Mouse (Mus musculus) neural tube, embryonic 15.5 days (tissue): ENCODE results near the gene Dst. TPM values are rescaled to one million over a fixed set of nuclear protein-coding genes. Genes with fewer than 3 reads are reported as not detected.
A peak's percentile ranks its signal among the peaks of the same experiment; 100 is the strongest.

ENCODE experiments used
- ATAC-seq: fragments of 200-750 bp; cut with Nextera tagmentation; 2 replicates; pipeline ENCODE4 v1.8.0; 2017; ENCODE audit warnings: mild to moderate bottlenecking, moderate TSS enrichment, moderate library complexity; ENCODE audit not compliant: low FRiP score
- H3K27ac ChIP-seq: fragments of 300-500 bp; sonication (generic); replicated peaks from 2 replicates; pipeline ENCODE4 v1.5.1; 2015; ENCODE audit warnings: mild to moderate bottlenecking, inconsistent platforms
- H3K27me3 ChIP-seq: fragments of 300-500 bp; sonication (generic); replicated peaks from 2 replicates; pipeline ENCODE4 v1.6.1; 2015; ENCODE audit warnings: inconsistent platforms
- H3K36me3 ChIP-seq: fragments of 300-500 bp; sonication (generic); 2 replicates; pipeline ENCODE4 v1.6.1; 2015; ENCODE audit warnings: inconsistent platforms
- H3K4me1 ChIP-seq: fragments of 300-500 bp; sonication (generic); 2 replicates; pipeline ENCODE4 v1.6.1; 2015; ENCODE audit warnings: inconsistent platforms
- H3K4me2 ChIP-seq: fragments of 300-500 bp; sonication (generic); 2 replicates; pipeline ENCODE4 v1.6.1; 2015; ENCODE audit warnings: inconsistent platforms, mild to moderate bottlenecking, moderate library complexity
- H3K4me3 ChIP-seq: fragments of 300-500 bp; sonication (generic); replicated peaks from 2 replicates; pipeline ENCODE4 v1.5.1; 2015; ENCODE audit warnings: mild to moderate bottlenecking, inconsistent platforms
- H3K9ac ChIP-seq: fragments of 300-500 bp; sonication (generic); replicated peaks from 2 replicates; pipeline ENCODE4 v1.6.1; 2015; ENCODE audit warnings: mild to moderate bottlenecking, inconsistent platforms
- H3K9me3 ChIP-seq: fragments of 300-500 bp; sonication (generic); replicated peaks from 2 replicates; pipeline ENCODE4 v1.6.1; 2016; ENCODE audit warnings: inconsistent platforms
- WGBS: fragments of 180-500 bp; shearing (Covaris S2); methylation state at CpG from one replicate; pipeline ENCODE4 v1.1.7; 2015; ENCODE audit warnings: mixed read lengths; 5-methylcytosine and 5-hydroxymethylcytosine counted together
- polyA plus RNA-seq: library from polyadenylated mRNA; unstranded; fragments of >200 nt; fragmentation: Nextera tagmentation; extraction: Ambion mirVana; gene quantifications from 2 replicates; pipeline ENCODE4 v1.2.1, GENCODE M21; 2015

Dst gene
- polyA plus RNA-seq, 1 experiment from 2014 or later, result 38.0 TPM

- H3K9ac ChIP-seq, result no peak overlapping the region
- H3K27ac ChIP-seq, result no peak overlapping the region
- H3K4me1 ChIP-seq, result peaks cover 14% of the 10 kb centered on the region
- no peak overlapping the region for H3K4me2 ChIP-seq
- no peak for ATAC-seq
- no peaks in the 10 kb centered on the region for H3K27me3 ChIP-seq
- H3K9me3 ChIP-seq, result no peaks in the 10 kb centered on the region
- no peak overlapping the region for H3K4me3 ChIP-seq
- WGBS, result 88% methylated on average over 7 of the region's 7 CpGs
- H3K36me3 ChIP-seq, result no peaks in the 10 kb centered on the region
Measured at GRCm38 (mm10) chr1:34070474-34070873, 162.4 kb downstream of the Dst start.

- Histone ChIP-seq H3K9ac (no peak overlapping the region), H3K4me1 (peaks cover 14% of the 10 kb centered on the region), H3K27ac (no peak overlapping the region), H3K27me3 (no peaks in the 10 kb centered on the region), H3K36me3 (no peaks in the 10 kb centered on the region), H3K4me2 (no peak overlapping the region), H3K9me3 (no peaks in the 10 kb centered on the region), H3K4me3 (no peak overlapping the region)
- ATAC-seq, result no peak
- WGBS, result 75% methylated on average over 6 of the region's 6 CpGs
Measured at GRCm38 (mm10) chr1:34070991-34071639, 163.1 kb downstream of the Dst start.

- H3K4me2 ChIP-seq, result no peak overlapping the region
- peaks cover 20% of the 10 kb centered on the region for H3K4me1 ChIP-seq
- H3K9ac ChIP-seq, result no peak overlapping the region
- H3K36me3 ChIP-seq, result no peaks in the 10 kb centered on the region
- 82% methylated on average over 7 of the region's 7 CpGs for whole genome bisulfite sequencing
- no peak overlapping the region for H3K4me3 ChIP-seq
- ATAC-seq, result no peak
- H3K27ac ChIP-seq, result no peak overlapping the region
- no peaks in the 10 kb centered on the region for H3K9me3 ChIP-seq
- no peaks in the 10 kb centered on the region for H3K27me3 ChIP-seq
Measured at GRCm38 (mm10) chr1:34072262-34072661, 164.2 kb downstream of the Dst start.

GRCm38 (mm10) chr1:34073436-34074169 lies 165.6 kb downstream of the Dst start:
- 42% methylated on average over 10 of the region's 10 CpGs for WGBS
- Histone ChIP-seq H3K4me3 (no peak overlapping the region), H3K4me2 (no peak overlapping the region), H3K4me1 (peaks cover 20% of the 10 kb centered on the region), H3K27me3 (no peaks in the 10 kb centered on the region), H3K9me3 (no peaks in the 10 kb centered on the region), H3K9ac (no peak overlapping the region), H3K36me3 (no peaks in the 10 kb centered on the region), H3K27ac (no peak overlapping the region)
- ATAC-seq, result no peak

GRCm38 (mm10) chr1:34074245-34075187 lies 166.5 kb downstream of the Dst start:
- Histone ChIP-seq H3K9ac (no peak overlapping the region), H3K4me1 (peaks cover 20% of the 10 kb centered on the region), H3K9me3 (no peaks in the 10 kb centered on the region), H3K27me3 (no peaks in the 10 kb centered on the region), H3K27ac (no peak overlapping the region), H3K4me3 (no peak overlapping the region), H3K36me3 (no peaks in the 10 kb centered on the region), H3K4me2 (no peak overlapping the region)
- no peak for ATAC-seq
- 26% methylated on average over 15 of the region's 15 CpGs for WGBS

- H3K27me3 ChIP-seq, result no peaks in the 10 kb centered on the region
- peak; percentile 53; the same call in 1 of the 2 replicates for ATAC-seq
- 12% methylated on average over 12 of the region's 12 CpGs for WGBS
- no peak overlapping the region for H3K4me3 ChIP-seq
- H3K36me3 ChIP-seq, result no peaks in the 10 kb centered on the region
- H3K4me2 ChIP-seq, result peak overlapping the region; percentile 12; the same call in 1 of the 2 replicates
- no peak overlapping the region for H3K27ac ChIP-seq
- H3K4me1 ChIP-seq, result peaks cover 20% of the 10 kb centered on the region
- H3K9me3 ChIP-seq, result no peaks in the 10 kb centered on the region
- H3K9ac ChIP-seq, result no peak overlapping the region
Measured at GRCm38 (mm10) chr1:34076701-34077421, 168.8 kb downstream of the Dst start.

- WGBS, result 16% methylated on average over 7 of the region's 7 CpGs
- ATAC-seq, result peak; percentile 46; the same call in 1 of the 2 replicates
- no peak overlapping the region for H3K9ac ChIP-seq
- no peak overlapping the region for H3K27ac ChIP-seq
- peaks cover 17% of the 10 kb centered on the region for H3K4me1 ChIP-seq
- H3K4me2 ChIP-seq, result peak overlapping the region; percentile 12; the same call in 1 of the 2 replicates
- H3K27me3 ChIP-seq, result no peaks in the 10 kb centered on the region
- no peaks in the 10 kb centered on the region for H3K36me3 ChIP-seq
- H3K9me3 ChIP-seq, result no peaks in the 10 kb centered on the region
- no peak overlapping the region for H3K4me3 ChIP-seq
Measured at GRCm38 (mm10) chr1:34077422-34077790, 169.4 kb downstream of the Dst start.

- no peak; the same call in 1 of the 2 replicates for ATAC-seq
- Histone ChIP-seq H3K4me1 (peaks cover 17% of the 10 kb centered on the region), H3K4me2 (no peak overlapping the region), H3K9ac (no peak overlapping the region), H3K27me3 (no peaks in the 10 kb centered on the region), H3K4me3 (no peak overlapping the region), H3K36me3 (no peaks in the 10 kb centered on the region), H3K27ac (no peak overlapping the region), H3K9me3 (no peaks in the 10 kb centered on the region)
- 81% methylated on average over 6 of the region's 6 CpGs for WGBS
Measured at GRCm38 (mm10) chr1:34077941-34078340, 169.9 kb downstream of the Dst start.

GRCm38 (mm10) chr1:34089011-34089410 lies 181.0 kb downstream of the Dst start:
- no peak for ATAC-seq
- peaks cover 24% of the 10 kb centered on the region for H3K36me3 ChIP-seq
- WGBS, result 91% methylated on average over 3 of the region's 3 CpGs
- H3K4me3 ChIP-seq, result no peak overlapping the region
- H3K4me1 ChIP-seq, result 0 out of 2 replicates have a peak, but pooled peaks cover 2% of the 10 kb centered on the region
- no peak overlapping the region for H3K4me2 ChIP-seq
- H3K9ac ChIP-seq, result no peak overlapping the region
- H3K9me3 ChIP-seq, result no peaks in the 10 kb centered on the region
- H3K27ac ChIP-seq, result no peak overlapping the region
- H3K27me3 ChIP-seq, result no peaks in the 10 kb centered on the region

- Histone ChIP-seq H3K27me3 (no peaks in the 10 kb centered on the region), H3K9ac (no peak overlapping the region), H3K4me3 (no peak overlapping the region), H3K4me2 (no peak overlapping the region), H3K27ac (no peak overlapping the region), H3K4me1 (peaks cover 5% of the 10 kb centered on the region; the same call in 1 of the 2 replicates), H3K9me3 (no peaks in the 10 kb centered on the region), H3K36me3 (peaks cover 24% of the 10 kb centered on the region)
- 46% methylated on average over 7 of the region's 7 CpGs for WGBS
- ATAC-seq, result no peak
Measured at GRCm38 (mm10) chr1:34090700-34091099, 182.7 kb downstream of the Dst start.

GRCm38 (mm10) chr1:34093652-34094051 lies 185.6 kb downstream of the Dst start:
- H3K4me2 ChIP-seq, result no peak overlapping the region
- peaks cover 8% of the 10 kb centered on the region; the same call in 1 of the 2 replicates for H3K36me3 ChIP-seq
- H3K4me1 ChIP-seq, result peaks cover 18% of the 10 kb centered on the region
- ATAC-seq, result no peak
- H3K9ac ChIP-seq, result no peak overlapping the region
- H3K27me3 ChIP-seq, result no peaks in the 10 kb centered on the region
- WGBS, result 95% methylated on average over 7 of the region's 7 CpGs
- no peak overlapping the region for H3K4me3 ChIP-seq
- H3K27ac ChIP-seq, result no peak overlapping the region
- H3K9me3 ChIP-seq, result no peaks in the 10 kb centered on the region
